Mouse (Mus musculus) spleen, adult 2 months (tissue): ENCODE measurements around the gene Krt73. TPM values are rescaled to one million over a fixed set of nuclear protein-coding genes. Genes with fewer than 3 reads are reported as not detected.

ENCODE experiments used
- DNase-seq, 2 experiments: peaks; one replicate each; pipeline versions ENCODE4 v3.0.0 to v3.0.0-alpha.2; 2012 to 2021; ENCODE audit warnings: low spot score in 2 of 2, low read depth in 1 of 2
- H3K27ac ChIP-seq: fragments of 200-500 bp; 2 replicates; pipeline ENCODE4 v1.5.1; 2012; ENCODE audit warnings: low read length, inconsistent platforms; ENCODE audit not compliant: insufficient read depth
- H3K27me3 ChIP-seq: fragments of 200-500 bp; 2 replicates; pipeline ENCODE4 v1.6.1; 2012; ENCODE audit warnings: mild to moderate bottlenecking, moderate library complexity, low read length, inconsistent platforms; ENCODE audit not compliant: control insufficient read depth, insufficient read depth
- H3K36me3 ChIP-seq: fragments of 200-500 bp; 2 replicates; pipeline ENCODE4 v1.6.1; 2012; ENCODE audit warnings: mild to moderate bottlenecking, low read length, inconsistent platforms; ENCODE audit not compliant: control insufficient read depth, insufficient read depth
- H3K4me1 ChIP-seq: fragments of 200-500 bp; 2 replicates; pipeline ENCODE4 v1.6.1; 2011; ENCODE audit warnings: inconsistent platforms; ENCODE audit not compliant: control insufficient read depth, insufficient read depth, insufficient read length
- H3K4me3 ChIP-seq: fragments of 200-500 bp; 2 replicates; pipeline ENCODE4 v1.5.1; 2011; ENCODE audit warnings: mild to moderate bottlenecking, inconsistent platforms; ENCODE audit not compliant: insufficient read depth, insufficient read length; ENCODE audit errors: extremely low read depth
- CTCF ChIP-seq: fragments of 200-500 bp; IDR thresholded peaks from 2 replicates; pipeline ENCODE4 v1.5.1; 2011; ENCODE audit warnings: mild to moderate bottlenecking, inconsistent platforms; ENCODE audit not compliant: insufficient read depth, insufficient read length, insufficient replicate concordance; ENCODE audit errors: extremely low read depth
- POLR2A ChIP-seq: fragments of 200-500 bp; IDR thresholded peaks from 2 replicates; pipeline ENCODE4 v1.6.1; 2011; ENCODE audit warnings: low read depth, low read length, inconsistent platforms
- WGBS: fragments of 180-500 bp; shearing (Covaris S2); methylation state at CpG from one replicate; pipeline ENCODE4 v1.1.7; 2018; 5-methylcytosine and 5-hydroxymethylcytosine counted together
- polyA plus RNA-seq: library from polyadenylated mRNA; depleted of rRNA; stranded (reverse); fragments of >200 nt; gene quantifications from 2 replicates; pipeline ENCODE4 v1.2.3, GENCODE M21; 2012

Krt73 gene
- polyA plus RNA-seq, 1 experiment, result not detected

DNA sequence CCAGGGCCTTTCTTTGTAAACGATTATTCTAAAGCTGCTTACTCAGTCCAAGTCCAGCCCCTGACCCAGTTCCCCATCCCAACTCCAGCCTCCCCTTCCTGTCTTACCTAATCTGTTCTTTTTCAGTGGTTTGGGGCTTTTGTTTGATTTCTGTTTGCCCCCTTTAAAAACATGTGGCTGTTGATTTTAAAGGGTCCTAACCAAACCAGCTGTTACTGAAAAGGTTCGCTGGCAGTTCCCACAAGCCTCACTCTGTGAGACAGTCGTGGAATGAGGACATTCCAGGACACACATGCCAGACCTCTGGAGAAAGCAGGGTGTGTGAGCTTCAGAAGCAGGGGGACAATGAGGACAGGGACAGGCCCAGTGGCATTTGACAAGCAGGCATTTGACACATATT lies 19.6 kb upstream of the Krt73 start:
- DNase-seq, result no peak
- TF ChIP-seq CTCF, result no peak
- no peak for TF ChIP-seq POLR2A
- no peaks in the 10 kb centered on the region for H3K4me1 ChIP-seq
- WGBS, result 26% methylated on average over 3 of the region's 3 CpGs
- H3K4me3 ChIP-seq, result no peak overlapping the region
- H3K27me3 ChIP-seq, result no peaks in the 10 kb centered on the region
- H3K36me3 ChIP-seq, result no peaks in the 10 kb centered on the region
- no peak overlapping the region for H3K27ac ChIP-seq

DNA sequence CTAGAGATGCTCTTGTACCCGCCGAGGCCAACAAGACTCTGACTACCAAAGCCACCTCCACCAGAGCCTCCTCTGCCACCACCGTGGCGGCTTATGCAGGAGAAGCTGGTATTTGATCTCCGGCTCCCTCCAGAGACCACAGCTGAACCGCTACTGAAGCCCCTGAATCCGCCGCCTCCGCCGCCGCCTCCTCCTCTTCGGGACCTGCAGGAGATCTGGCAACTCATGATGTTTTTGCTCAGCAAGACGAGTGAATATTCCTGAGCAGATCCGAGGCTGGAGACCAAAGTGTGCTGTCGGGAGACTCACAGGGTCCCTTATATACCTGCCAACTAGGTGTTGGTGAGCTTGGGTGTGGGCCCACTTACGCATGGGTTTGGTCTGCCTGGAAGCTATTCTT lies 15.7 kb upstream of the Krt73 start, which contains the start of gene Krt2:
TSS of gene Krt2 (minus strand) at position 295 of the 400 bp plus-strand sequence.
- H3K4me3 ChIP-seq, result no peak within 1 kb of the TSS
- H3K36me3 ChIP-seq, result no peaks in the 10 kb centered on the region
- H3K4me1 ChIP-seq, result no peaks in the 10 kb centered on the region
- DNase-seq, result no peak
- WGBS, result 77% methylated on average over 16 of the region's 16 CpGs
- no peak for TF ChIP-seq CTCF
- no peak for TF ChIP-seq POLR2A
- H3K27me3 ChIP-seq, result no peaks in the 10 kb centered on the region
- H3K27ac ChIP-seq, result no peak within 1 kb of the TSS

DNA sequence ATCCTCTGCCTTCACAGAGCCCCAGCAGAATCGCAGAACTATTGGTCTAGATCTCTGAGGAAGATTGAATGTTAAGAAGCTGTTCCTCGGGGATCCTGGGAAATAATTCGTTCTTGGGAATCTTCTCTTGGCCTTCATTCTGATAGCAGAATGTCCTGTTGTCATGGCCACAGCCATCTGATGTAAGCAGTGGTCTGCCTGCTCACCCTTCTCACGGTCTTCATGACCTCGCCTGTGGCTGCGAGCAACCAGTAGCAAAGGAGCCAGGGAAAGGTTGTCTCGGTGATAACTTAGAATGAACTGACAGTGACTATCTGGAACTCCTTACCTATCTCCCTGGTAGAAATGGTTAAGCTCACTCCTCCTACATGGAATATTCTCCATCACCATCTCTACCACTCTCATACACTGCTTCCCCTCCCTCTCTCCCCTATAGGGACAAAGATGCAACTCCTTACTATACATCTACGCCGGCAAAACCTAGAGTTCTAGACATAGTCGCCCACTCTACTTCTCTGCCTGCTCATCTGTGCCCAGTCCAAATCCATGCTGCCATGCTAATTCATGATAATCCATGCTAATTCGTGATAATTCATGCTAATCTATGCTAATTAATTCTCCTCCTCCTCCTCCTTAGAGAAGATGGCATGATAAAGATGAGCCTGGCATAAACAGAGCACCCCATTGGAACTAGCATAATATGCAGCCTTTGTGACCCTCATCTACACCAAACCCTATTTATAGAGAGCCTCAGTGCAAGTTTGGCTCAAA lies 1.1 kb upstream of the Krt73 start:
- DNase-seq, result no peak
- Histone ChIP-seq H3K4me1 (no peaks in the 10 kb centered on the region), H3K36me3 (no peaks in the 10 kb centered on the region), H3K4me3 (no peak overlapping the region), H3K27ac (no peak overlapping the region), H3K27me3 (no peaks in the 10 kb centered on the region)
- 74% methylated on average over 11 of the region's 11 CpGs for WGBS
- TF ChIP-seq CTCF, result no peak
- TF ChIP-seq POLR2A, result no peak

DNA sequence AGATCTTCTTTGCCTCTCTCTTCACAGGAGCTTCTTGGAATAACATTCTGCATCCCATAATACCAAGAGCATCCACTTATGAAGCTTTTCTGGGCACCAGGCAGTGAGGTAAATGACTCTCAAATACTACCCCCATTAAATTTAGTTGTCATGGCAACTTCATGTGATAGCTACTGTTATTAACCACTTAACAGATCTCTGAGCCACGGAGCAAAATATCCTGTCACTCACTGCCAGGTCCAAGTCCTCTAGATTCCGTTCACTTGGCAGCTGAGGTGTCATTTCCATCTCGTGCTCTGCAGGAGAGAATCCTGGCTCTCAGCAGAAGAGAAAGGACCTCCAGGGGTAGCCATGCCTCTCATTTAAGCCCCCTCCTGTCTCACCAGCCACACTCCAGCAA lies 11.3 kb downstream of the Krt73 start:
- no peak for TF ChIP-seq POLR2A
- no peak for TF ChIP-seq CTCF
- H3K4me3 ChIP-seq, result no peak overlapping the region
- H3K4me1 ChIP-seq, result no peaks in the 10 kb centered on the region
- 18% methylated on average over 3 of the region's 3 CpGs for WGBS
- H3K36me3 ChIP-seq, result no peaks in the 10 kb centered on the region
- DNase-seq, result no peak
- no peaks in the 10 kb centered on the region for H3K27me3 ChIP-seq
- H3K27ac ChIP-seq, result no peak overlapping the region

DNA sequence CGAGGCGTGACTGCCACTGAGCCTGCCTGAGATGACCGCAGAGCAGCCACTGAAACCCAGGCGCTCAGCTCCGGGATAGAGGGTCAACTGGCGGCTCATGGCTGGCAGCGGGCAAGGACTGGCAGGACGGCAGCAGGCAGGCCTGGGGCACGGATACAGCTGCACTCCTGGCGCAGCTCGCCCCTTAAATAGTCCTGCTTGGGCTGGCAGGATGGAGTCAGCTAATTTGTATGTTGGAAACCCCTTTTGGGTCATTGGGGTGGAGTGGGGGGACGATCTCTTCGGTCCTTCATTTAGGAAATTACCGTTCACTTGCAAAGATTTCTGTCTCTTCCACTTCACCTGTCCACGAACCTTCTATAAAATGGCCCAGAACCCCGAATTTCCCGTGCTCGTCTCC lies 15.8 kb downstream of the Krt73 start, which contains the start of gene Krt72:
TSS of gene Krt72 (minus strand) at position 101 of the 400 bp plus-strand sequence.
- H3K4me1 ChIP-seq, result no peaks in the 10 kb centered on the region
- WGBS, result 88% methylated on average over 18 of the region's 18 CpGs
- TF ChIP-seq CTCF (no peak), POLR2A (no peak)
- H3K27me3 ChIP-seq, result no peaks in the 10 kb centered on the region
- no peak within 1 kb of the TSS for H3K4me3 ChIP-seq
- no peak for DNase-seq
- no peak within 1 kb of the TSS for H3K27ac ChIP-seq
- no peaks in the 10 kb centered on the region for H3K36me3 ChIP-seq

DNA sequence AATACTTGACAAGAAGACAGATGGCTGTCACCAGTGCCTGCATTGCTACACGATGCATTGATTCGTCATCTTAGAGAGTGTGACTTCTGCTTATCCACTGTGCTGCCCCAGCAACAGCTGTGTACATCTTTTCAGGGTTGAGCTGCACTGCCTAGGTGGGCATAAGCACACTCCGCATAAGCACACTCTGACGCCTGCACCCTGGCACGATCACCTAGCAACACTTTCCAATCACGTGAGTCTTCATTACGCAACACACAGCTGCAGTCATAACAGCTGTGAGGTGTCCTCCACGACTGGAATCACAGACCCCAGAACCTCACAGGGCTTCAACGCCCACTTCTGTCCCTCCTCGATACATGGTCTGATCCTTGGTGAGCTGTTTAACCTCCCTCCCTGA lies 28.7 kb downstream of the Krt73 start:
- Histone ChIP-seq H3K36me3 (no peaks in the 10 kb centered on the region), H3K4me1 (no peaks in the 10 kb centered on the region), H3K27me3 (no peaks in the 10 kb centered on the region), H3K4me3 (no peak overlapping the region), H3K27ac (no peak overlapping the region)
- TF ChIP-seq CTCF (no peak), POLR2A (no peak)
- 54% methylated on average over 10 of the region's 10 CpGs for WGBS
- DNase-seq, result no peak

DNA sequence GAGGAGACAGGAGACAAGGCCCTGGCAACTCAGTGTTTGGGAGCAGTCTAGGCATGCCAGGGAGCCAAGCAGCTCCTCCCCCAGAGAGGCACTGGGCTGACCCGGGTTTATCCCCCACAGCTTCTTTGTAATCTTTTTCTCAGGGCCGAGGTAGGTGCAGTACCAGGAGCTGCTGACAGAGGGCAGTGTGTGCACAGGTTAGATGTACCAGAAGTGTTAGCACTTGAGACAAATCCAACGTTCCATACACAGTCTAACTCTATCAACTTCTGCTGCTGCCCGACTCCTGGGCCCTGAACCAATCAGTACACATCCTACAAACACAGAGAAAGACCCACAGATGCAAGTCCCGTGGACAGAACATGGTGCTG lies 29.4 kb downstream of the Krt73 start:
- 9% methylated on average over 5 of the region's 5 CpGs for WGBS
- Histone ChIP-seq H3K27ac (no peak overlapping the region), H3K4me1 (no peaks in the 10 kb centered on the region), H3K4me3 (no peak overlapping the region), H3K27me3 (no peaks in the 10 kb centered on the region), H3K36me3 (no peaks in the 10 kb centered on the region)
- DNase-seq, result peak; percentile 2 to 55
- TF ChIP-seq POLR2A, result no peak
- peak; percentile 66; the same call in 1 of the 2 replicates for TF ChIP-seq CTCF
